Comparison of ENCODE assay signal across 12 mouse cellular contexts in genomic region chr10:43973244-43973643, GRCm38 (mm10).
"Had no signal": no experiment of that assay in that cellular context is flagged by ENCODE, and none has a peak within 500 bp of the region (broad histone marks: within the 10 kb centered on the region; RNA-seq: fewer than 3 reads in every experiment).

No protein-coding gene starts in this region.

- H3K27ac ChIP-seq: left cerebral cortex, adult 2 months; limb, embryonic 10.5 days; liver, embryonic 15.5 days; midbrain, embryonic 10.5 days; neural tube, embryonic 15.5 days; stomach, postnatal 0 days had no signal

- H3K4me3 ChIP-seq: left cerebral cortex, adult 2 months; limb, embryonic 10.5 days; liver, embryonic 15.5 days; midbrain, embryonic 10.5 days; myocyte; neural tube, embryonic 15.5 days had no signal

- DNase-seq: lung, embryonic 14.5 days; lung, postnatal 10 days; lung, postnatal 4 days; midbrain, embryonic 14.5 days; thymus, postnatal 4 days had no signal

- H3K27me3 ChIP-seq: liver, embryonic 15.5 days; neural tube, embryonic 15.5 days had no signal

- H3K9me3 ChIP-seq: limb, embryonic 10.5 days; liver, embryonic 15.5 days; midbrain, embryonic 10.5 days; neural tube, embryonic 15.5 days had no signal

- H3K4me1 ChIP-seq: limb, embryonic 10.5 days; liver, embryonic 15.5 days; midbrain, embryonic 10.5 days; neural tube, embryonic 15.5 days had no signal

- H3K36me3 ChIP-seq: limb, embryonic 10.5 days; liver, embryonic 15.5 days; midbrain, embryonic 10.5 days; neural tube, embryonic 15.5 days had no signal
